Mouse (Mus musculus) midbrain, embryonic 15.5 days (tissue): ENCODE measurements around the gene Gmds. TPM values are rescaled to one million over a fixed set of nuclear protein-coding genes. Genes with fewer than 3 reads are reported as not detected.

Experiments used
- ATAC-seq: fragments of 200-750 bp; cut with Nextera tagmentation; replicated peaks from 2 replicates; pipeline ENCODE4 v1.8.0; 2017; ENCODE audit warnings: moderate TSS enrichment
- H3K27ac ChIP-seq: fragments of 300-500 bp; sonication (generic); 2 replicates; pipeline ENCODE4 v1.5.1; 2015; ENCODE audit warnings: mild to moderate bottlenecking, inconsistent platforms
- H3K27me3 ChIP-seq: fragments of 300-500 bp; sonication (generic); replicated peaks from 2 replicates; pipeline ENCODE4 v1.6.1; 2015; ENCODE audit warnings: inconsistent platforms
- H3K36me3 ChIP-seq: fragments of 300-500 bp; sonication (generic); replicated peaks from 2 replicates; pipeline ENCODE4 v1.6.1; 2015; ENCODE audit warnings: inconsistent platforms
- H3K4me1 ChIP-seq: fragments of 300-500 bp; sonication (generic); 2 replicates; pipeline ENCODE4 v1.6.1; 2015; ENCODE audit warnings: inconsistent platforms
- H3K4me2 ChIP-seq: fragments of 300-500 bp; sonication (generic); 2 replicates; pipeline ENCODE4 v1.6.1; 2015; ENCODE audit warnings: inconsistent platforms, mild to moderate bottlenecking, moderate library complexity
- H3K4me3 ChIP-seq: fragments of 300-500 bp; sonication (generic); 2 replicates; pipeline ENCODE4 v1.5.1; 2015; ENCODE audit warnings: mild to moderate bottlenecking, inconsistent platforms
- H3K9ac ChIP-seq: fragments of 300-500 bp; sonication (generic); 2 replicates; pipeline ENCODE4 v1.6.1; 2015; ENCODE audit warnings: mild to moderate bottlenecking, inconsistent platforms
- H3K9me3 ChIP-seq: fragments of 300-500 bp; sonication (generic); 2 replicates; pipeline ENCODE4 v1.6.1; 2016; ENCODE audit warnings: inconsistent platforms
- WGBS: fragments of 180-500 bp; shearing (Covaris S2); methylation state at CpG from one replicate; pipeline ENCODE4 v1.1.7; 2015; ENCODE audit warnings: mixed read lengths; 5-methylcytosine and 5-hydroxymethylcytosine counted together
- polyA plus RNA-seq: library from polyadenylated mRNA; unstranded; fragments of >200 nt; fragmentation: Nextera tagmentation; extraction: Ambion mirVana; gene quantifications from 2 replicates; pipeline ENCODE4 v1.2.1, GENCODE M21; 2015

Gene Gmds
- polyA plus RNA-seq, 1 experiment from 2014 or later: 35.6 TPM

GRCm38 (mm10) chr13:31992409-31993201, 345.9 kb downstream of the Gmds start:
- Histone ChIP-seq H3K27ac (no peak overlapping the region; the same call in 1 of the 2 replicates), H3K4me3 (no peak overlapping the region), H3K4me1 (peaks cover 7% of the 10 kb centered on the region; the same call in 1 of the 2 replicates), H3K36me3 (no peaks in the 10 kb centered on the region), H3K9me3 (no peaks in the 10 kb centered on the region), H3K4me2 (no peak overlapping the region), H3K27me3 (no peaks in the 10 kb centered on the region), H3K9ac (no peak overlapping the region)
- WGBS: 55% methylated on average over 12 of the region's 12 CpGs
- ATAC-seq: peak; percentile 85

- WGBS: 87% methylated on average over 1 of the region's 1 CpGs
Observed at GRCm38 (mm10) chr13:31981198-31981597, 357.3 kb downstream of the Gmds start.

GRCm38 (mm10) chr13:31978126-31978525, 360.4 kb downstream of the Gmds start:
- no peak overlapping the region for H3K4me2 ChIP-seq
- no peak for ATAC-seq
- 95% methylated on average over 7 of the region's 7 CpGs for WGBS
- no peak overlapping the region for H3K4me3 ChIP-seq
- no peaks in the 10 kb centered on the region for H3K9me3 ChIP-seq
- H3K4me1 ChIP-seq: no peaks in the 10 kb centered on the region
- no peaks in the 10 kb centered on the region for H3K36me3 ChIP-seq
- no peak overlapping the region for H3K27ac ChIP-seq
- no peaks in the 10 kb centered on the region for H3K27me3 ChIP-seq
- H3K9ac ChIP-seq: no peak overlapping the region

More at GRCm38 (mm10) chr13:31981198-31981597, 357.3 kb downstream of the Gmds start:
- no peak overlapping the region for H3K9ac ChIP-seq
- H3K27me3 ChIP-seq: no peaks in the 10 kb centered on the region
- no peaks in the 10 kb centered on the region for H3K9me3 ChIP-seq
- no peaks in the 10 kb centered on the region for H3K4me1 ChIP-seq
- H3K4me2 ChIP-seq: no peak overlapping the region
- H3K36me3 ChIP-seq: no peaks in the 10 kb centered on the region
- H3K27ac ChIP-seq: no peak overlapping the region
- no peak for ATAC-seq
- no peak overlapping the region for H3K4me3 ChIP-seq

- Histone ChIP-seq H3K4me2 (no peak overlapping the region), H3K36me3 (no peaks in the 10 kb centered on the region), H3K4me1 (no peaks in the 10 kb centered on the region), H3K27ac (no peak overlapping the region), H3K9me3 (no peaks in the 10 kb centered on the region), H3K4me3 (no peak overlapping the region), H3K27me3 (no peaks in the 10 kb centered on the region), H3K9ac (no peak overlapping the region)
- no peak for ATAC-seq
- 46% methylated on average over 3 of the region's 3 CpGs for WGBS
Observed at GRCm38 (mm10) chr13:31974751-31975479, 363.6 kb downstream of the Gmds start.

GRCm38 (mm10) chr13:31971040-31971501, 367.5 kb downstream of the Gmds start:
- no peak overlapping the region for H3K27ac ChIP-seq
- WGBS: 68% methylated on average over 2 of the region's 2 CpGs

GRCm38 (mm10) chr13:31968272-31968671, 370.3 kb downstream of the Gmds start:
- H3K36me3 ChIP-seq: no peaks in the 10 kb centered on the region
- H3K4me2 ChIP-seq: no peak overlapping the region
- ATAC-seq: no peak
- H3K9ac ChIP-seq: no peak overlapping the region
- H3K4me1 ChIP-seq: no peaks in the 10 kb centered on the region
- H3K27me3 ChIP-seq: no peaks in the 10 kb centered on the region
- WGBS: 91% methylated on average over 2 of the region's 2 CpGs
- no peak overlapping the region for H3K4me3 ChIP-seq
- H3K27ac ChIP-seq: no peak overlapping the region
- H3K9me3 ChIP-seq: no peaks in the 10 kb centered on the region

More at GRCm38 (mm10) chr13:31971040-31971501, 367.5 kb downstream of the Gmds start:
- no peaks in the 10 kb centered on the region for H3K9me3 ChIP-seq
- H3K36me3 ChIP-seq: no peaks in the 10 kb centered on the region
- ATAC-seq: no peak
- H3K27me3 ChIP-seq: no peaks in the 10 kb centered on the region
- H3K4me1 ChIP-seq: no peaks in the 10 kb centered on the region
- no peak overlapping the region for H3K4me3 ChIP-seq
- no peak overlapping the region for H3K9ac ChIP-seq
- H3K4me2 ChIP-seq: no peak overlapping the region

GRCm38 (mm10) chr13:31966931-31967532, 371.5 kb downstream of the Gmds start:
- H3K4me1 ChIP-seq: no peaks in the 10 kb centered on the region
- no peak overlapping the region for H3K4me2 ChIP-seq
- H3K36me3 ChIP-seq: no peaks in the 10 kb centered on the region
- no peaks in the 10 kb centered on the region for H3K9me3 ChIP-seq
- H3K9ac ChIP-seq: no peak overlapping the region
- H3K27me3 ChIP-seq: no peaks in the 10 kb centered on the region
- 67% methylated on average over 3 of the region's 3 CpGs for WGBS
- no peak overlapping the region for H3K4me3 ChIP-seq
- no peak for ATAC-seq
- no peak overlapping the region for H3K27ac ChIP-seq

GRCm38 (mm10) chr13:31960514-31960913, 378.0 kb downstream of the Gmds start:
- Histone ChIP-seq H3K9me3 (no peaks in the 10 kb centered on the region), H3K27ac (no peak overlapping the region), H3K36me3 (no peaks in the 10 kb centered on the region), H3K4me2 (no peak overlapping the region), H3K27me3 (no peaks in the 10 kb centered on the region), H3K9ac (no peak overlapping the region), H3K4me1 (no peaks in the 10 kb centered on the region), H3K4me3 (no peak overlapping the region)
- WGBS: 19% methylated on average over 3 of the region's 3 CpGs
- no peak for ATAC-seq

- Histone ChIP-seq H3K4me1 (no peaks in the 10 kb centered on the region), H3K27me3 (no peaks in the 10 kb centered on the region), H3K9me3 (no peaks in the 10 kb centered on the region), H3K4me2 (no peak overlapping the region), H3K36me3 (no peaks in the 10 kb centered on the region), H3K27ac (no peak overlapping the region), H3K9ac (no peak overlapping the region), H3K4me3 (no peak overlapping the region)
- 52% methylated on average over 13 of the region's 13 CpGs for WGBS
- ATAC-seq: no peak
Observed at GRCm38 (mm10) chr13:31958346-31959335, 379.9 kb downstream of the Gmds start.

- no peak for ATAC-seq
- Histone ChIP-seq H3K9me3 (no peaks in the 10 kb centered on the region), H3K4me3 (no peak overlapping the region), H3K4me1 (no peaks in the 10 kb centered on the region), H3K4me2 (no peak overlapping the region), H3K36me3 (no peaks in the 10 kb centered on the region), H3K27me3 (no peaks in the 10 kb centered on the region), H3K9ac (no peak overlapping the region), H3K27ac (no peak overlapping the region)
- WGBS: 81% methylated on average over 6 of the region's 6 CpGs
Observed at GRCm38 (mm10) chr13:31956584-31956983, 382.0 kb downstream of the Gmds start.

- Histone ChIP-seq H3K4me2 (no peak overlapping the region), H3K36me3 (no peaks in the 10 kb centered on the region), H3K9me3 (no peaks in the 10 kb centered on the region), H3K4me3 (no peak overlapping the region), H3K9ac (no peak overlapping the region), H3K27ac (no peak overlapping the region), H3K4me1 (no peaks in the 10 kb centered on the region), H3K27me3 (no peaks in the 10 kb centered on the region)
- 87% methylated on average over 4 of the region's 4 CpGs for WGBS
- no peak for ATAC-seq
Observed at GRCm38 (mm10) chr13:31956112-31956511, 382.4 kb downstream of the Gmds start.
